In the genomic region with DNA sequence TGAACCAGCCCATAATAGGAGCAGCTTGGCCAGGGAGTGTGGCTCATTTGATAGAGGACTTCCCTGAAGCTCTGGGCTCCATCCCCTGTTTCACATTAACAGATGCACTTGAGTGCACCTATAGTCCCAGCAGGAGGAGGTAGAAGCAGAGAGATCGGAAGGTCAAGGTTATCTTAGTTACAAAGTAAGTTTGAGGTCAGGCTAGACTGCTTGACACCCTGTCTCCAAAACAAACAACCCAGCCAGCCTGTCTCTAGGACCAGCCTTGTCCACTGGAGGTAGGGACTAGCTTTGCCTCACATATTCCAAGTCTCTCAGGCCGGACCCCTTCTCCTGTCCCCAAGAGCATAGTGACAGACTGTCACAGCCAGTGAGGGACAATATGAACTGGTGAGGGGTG, we compare ENCODE assay signal across 21 mouse cellular contexts.
DNase-seq lines count a peak whose midpoint lies in the region; ATAC-seq and TF ChIP-seq lines count a peak whose summit lies in the region.
"Had no signal": no experiment of that assay in that cellular context is flagged by ENCODE, and none has a peak within 500 bp of the region (broad histone marks: within the 10 kb centered on the region; RNA-seq: fewer than 3 reads in every experiment).

No protein-coding gene starts in this region.

- H3K4me2 ChIP-seq in kidney, embryonic 15.5 days, result no peak overlapping the region
- H3K4me2 ChIP-seq in lung, postnatal 0 days (replicated peaks; ENCODE audit: low read depth, low read length), result no peak overlapping the region
- H3K4me2 ChIP-seq: embryonic facial prominence, embryonic 15.5 days; forebrain, embryonic 15.5 days; heart, embryonic 13.5 days; hindbrain, embryonic 13.5 days; intestine, embryonic 15.5 days had no signal

- no peak overlapping the region for H3K4me3 ChIP-seq in heart, embryonic 10.5 days
- H3K4me3 ChIP-seq in kidney, embryonic 15.5 days (replicated peaks), result no peak overlapping the region
- H3K4me3 ChIP-seq in lung, postnatal 0 days (ENCODE audit: low read depth, low read length), result no peak overlapping the region
- no peak overlapping the region for H3K4me3 ChIP-seq in limb, embryonic 10.5 days
- H3K4me3 ChIP-seq: embryonic facial prominence, embryonic 15.5 days; erythroblast, embryonic 14.5 days; forebrain, embryonic 10.5 days; forebrain, embryonic 15.5 days; heart, embryonic 13.5 days; hindbrain, embryonic 13.5 days; intestine, embryonic 15.5 days had no signal

- 0 out of 2 replicates have a peak, but pooled peaks have one; percentile 9 for ATAC-seq in kidney, embryonic 15.5 days (replicated peaks; ENCODE audit: low FRiP score)
- no peak for ATAC-seq in lung, postnatal 0 days
- ATAC-seq in inflammation-experienced regulatory T-cells, adult 6 months, result no peak
- ATAC-seq: forebrain, embryonic 15.5 days; hindbrain, postnatal 0 days; intestine, embryonic 15.5 days had no signal

- peak overlapping the region; percentile 81 for H3K27ac ChIP-seq in heart, embryonic 10.5 days
- H3K27ac ChIP-seq in kidney, embryonic 15.5 days, result no peak overlapping the region
- H3K27ac ChIP-seq in lung, postnatal 0 days (ENCODE audit: low read length), result peak overlapping the region; percentile 80
- H3K27ac ChIP-seq in limb, embryonic 10.5 days, result 0 out of 2 replicates have a peak overlapping the region, but pooled peaks have one; percentile 47
- H3K27ac ChIP-seq: forebrain, embryonic 15.5 days; heart, embryonic 13.5 days; hindbrain, embryonic 13.5 days; hindbrain, postnatal 0 days; intestine, embryonic 15.5 days had no signal

- H3K36me3 ChIP-seq in heart, embryonic 10.5 days, result no peaks in the 10 kb centered on the region
- no peaks in the 10 kb centered on the region for H3K36me3 ChIP-seq in kidney, embryonic 15.5 days
- H3K36me3 ChIP-seq in lung, postnatal 0 days (ENCODE audit: insufficient read depth, low read length), result no peaks in the 10 kb centered on the region
- H3K36me3 ChIP-seq in limb, embryonic 10.5 days, result no peaks in the 10 kb centered on the region
- H3K36me3 ChIP-seq: embryonic facial prominence, embryonic 15.5 days; forebrain, embryonic 10.5 days; forebrain, embryonic 15.5 days; heart, embryonic 13.5 days; hindbrain, embryonic 13.5 days; intestine, embryonic 15.5 days had no signal

- no peaks in the 10 kb centered on the region for H3K9me3 ChIP-seq in heart, embryonic 10.5 days
- H3K9me3 ChIP-seq in kidney, embryonic 15.5 days (replicated peaks), result no peaks in the 10 kb centered on the region
- no peaks in the 10 kb centered on the region for H3K9me3 ChIP-seq in lung, postnatal 0 days (ENCODE audit: low read length)
- H3K9me3 ChIP-seq in limb, embryonic 10.5 days (replicated peaks), result no peaks in the 10 kb centered on the region
- H3K9me3 ChIP-seq: embryonic facial prominence, embryonic 15.5 days; forebrain, embryonic 10.5 days; forebrain, embryonic 15.5 days; heart, embryonic 13.5 days; hindbrain, embryonic 13.5 days; intestine, embryonic 15.5 days had no signal

- DNase-seq in heart, embryonic 10.5 days (ENCODE audit: low spot score), result no peak
- DNase-seq in heart, adult 8-10 months (ENCODE audit: low spot score), result no peak
- DNase-seq in kidney, postnatal 10 days, result no peak
- no peak for DNase-seq in lung, postnatal 0 days (ENCODE audit: low spot score)
- no peak for DNase-seq in lung, adult 18-20 months
- no peak for DNase-seq in limb, embryonic 10.5 days (ENCODE audit: low spot score)
- DNase-seq: adrenal gland, adult 8-10 months; adrenal gland, postnatal 36 days; cerebellum, adult 2 months; cerebellum, postnatal 10 days; gastrocnemius, postnatal 14 days had no signal

- 44% methylated on average over 2 of the region's 2 CpGs for WGBS in heart, embryonic 10.5 days
- 76% methylated on average over 2 of the region's 2 CpGs for whole genome bisulfite sequencing in kidney, embryonic 15.5 days
- 86% methylated on average over 2 of the region's 2 CpGs for WGBS in lung, postnatal 0 days
- WGBS in limb, embryonic 10.5 days, result 86% methylated on average over 2 of the region's 2 CpGs

- no peak for TF ChIP-seq CTCF in lung, postnatal 0 days (IDR thresholded peaks at IDR 0.05)

- H3K4me1 ChIP-seq in heart, embryonic 10.5 days, result peaks cover 70% of the 10 kb centered on the region
- H3K4me1 ChIP-seq in kidney, embryonic 15.5 days, result peaks cover 41% of the 10 kb centered on the region
- H3K4me1 ChIP-seq in lung, postnatal 0 days (ENCODE audit: insufficient read depth, low read depth, low read length), result peaks cover 17% of the 10 kb centered on the region
- peaks cover 19% of the 10 kb centered on the region for H3K4me1 ChIP-seq in limb, embryonic 10.5 days

- no peak overlapping the region for H3K9ac ChIP-seq in kidney, embryonic 15.5 days
- no peak overlapping the region for H3K9ac ChIP-seq in lung, postnatal 0 days (replicated peaks; ENCODE audit: low read depth)
- H3K9ac ChIP-seq: embryonic facial prominence, embryonic 15.5 days; forebrain, embryonic 15.5 days; hindbrain, embryonic 13.5 days; intestine, embryonic 15.5 days had no signal

- H3K27me3 ChIP-seq in heart, embryonic 10.5 days (ENCODE audit: insufficient read depth, poor library complexity, severe bottlenecking), result 0 out of 2 replicates have a peak, but pooled peaks cover 4% of the 10 kb centered on the region
- no peaks in the 10 kb centered on the region for H3K27me3 ChIP-seq in kidney, embryonic 15.5 days
- no peaks in the 10 kb centered on the region for H3K27me3 ChIP-seq in lung, postnatal 0 days (replicated peaks; ENCODE audit: insufficient read depth, low read length)
- H3K27me3 ChIP-seq in limb, embryonic 10.5 days (ENCODE audit: low read depth, poor library complexity, severe bottlenecking), result no peaks in the 10 kb centered on the region
- H3K27me3 ChIP-seq: embryonic facial prominence, embryonic 15.5 days; forebrain, embryonic 15.5 days; intestine, embryonic 15.5 days had no signal

- TF ChIP-seq EP300 in lung, postnatal 0 days (IDR thresholded peaks at IDR 0.05), result no peak
